ENCODE assay signal across 21 mouse cellular contexts in the genomic region with DNA sequence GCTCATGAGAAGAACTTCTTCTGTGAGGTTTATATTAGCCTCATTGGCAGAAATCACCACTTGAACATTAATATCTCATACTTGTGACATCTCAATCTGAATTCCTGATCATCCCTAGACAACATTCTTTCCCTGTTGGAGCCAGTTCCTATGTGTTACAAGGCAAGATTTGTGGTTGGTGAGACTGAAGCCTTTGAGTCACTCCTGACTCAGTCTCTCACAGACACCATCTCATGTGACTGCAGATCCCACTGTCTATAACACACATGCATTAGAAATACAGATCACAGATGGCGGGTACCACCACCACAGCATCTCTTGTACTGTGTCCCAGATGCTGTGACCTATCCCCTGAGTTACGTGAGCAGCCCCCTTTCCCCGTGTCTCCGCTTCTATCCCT.
DNase-seq lines count a peak whose midpoint lies in the region; ATAC-seq and TF ChIP-seq lines count a peak whose summit lies in the region.
"Had no signal": no experiment of that assay in that cellular context is flagged by ENCODE, and none has a peak within 500 bp of the region (broad histone marks: within the 10 kb centered on the region; RNA-seq: fewer than 3 reads in every experiment).

No protein-coding gene starts in this region.

- DNase-seq in heart, adult 2 months, result no peak
- no peak for DNase-seq in heart, postnatal 0 days (ENCODE audit: low spot score)
- DNase-seq in heart, postnatal 25 days (ENCODE audit: low spot score), result no peak
- peak; percentile 13 for DNase-seq in Muller cell, postnatal 12 days (ENCODE audit: inconsistent ontology term)
- no peak for DNase-seq in midbrain, postnatal 0 days (ENCODE audit: low spot score)
- no peak for DNase-seq in left cerebral cortex, adult 9 months (ENCODE audit: low spot score in 2 of 2)
- DNase-seq: adrenal gland, postnatal 10 days; cerebellum, adult 11-12 months; cerebellum, adult 9-11 months; cerebellum, postnatal 36 days; forebrain, postnatal 0 days; gastrocnemius, postnatal 36 days; kidney, adult 11 months; kidney, adult 9 months had no signal

- H3K27me3 ChIP-seq in heart, embryonic 12.5 days (replicated peaks), result 0 out of 2 replicates have a peak, but pooled peaks cover 3% of the 10 kb centered on the region
- H3K27me3 ChIP-seq in heart, adult 2 months (ENCODE audit: control insufficient read depth, insufficient read depth, low read length), result no peaks in the 10 kb centered on the region
- H3K27me3 ChIP-seq in heart, postnatal 0 days (ENCODE audit: control insufficient read depth, insufficient read depth, low read length), result no peaks in the 10 kb centered on the region
- H3K27me3 ChIP-seq in myocyte (ENCODE audit: control insufficient read depth, insufficient read depth, insufficient read length), result no peaks in the 10 kb centered on the region
- peaks cover 9% of the 10 kb centered on the region; the same call in 1 of the 2 replicates for H3K27me3 ChIP-seq in midbrain, postnatal 0 days (ENCODE audit: insufficient read depth, low read length)
- H3K27me3 ChIP-seq: CH12.LX had no signal

- peaks cover 33% of the 10 kb centered on the region for H3K4me1 ChIP-seq in heart, embryonic 12.5 days (replicated peaks)
- H3K4me1 ChIP-seq in heart, adult 2 months (ENCODE audit: control insufficient read depth, insufficient read depth, low read length), result peaks cover 2% of the 10 kb centered on the region
- peaks cover 26% of the 10 kb centered on the region for H3K4me1 ChIP-seq in heart, postnatal 0 days (ENCODE audit: control insufficient read depth, insufficient read depth)
- H3K4me1 ChIP-seq in midbrain, postnatal 0 days (ENCODE audit: insufficient read depth, low read length), result 0 out of 2 replicates have a peak, but pooled peaks cover 4% of the 10 kb centered on the region

- H3K4me2 ChIP-seq in heart, embryonic 12.5 days, result no peak overlapping the region
- H3K4me2 ChIP-seq in heart, postnatal 0 days (ENCODE audit: low read depth, low read length), result no peak overlapping the region
- H3K4me2 ChIP-seq in myocyte (ENCODE audit: low read depth), result peak overlapping the region; percentile 58
- no peak overlapping the region for H3K4me2 ChIP-seq in midbrain, postnatal 0 days (ENCODE audit: low read depth, low read length, poor library complexity, severe bottlenecking)
- H3K4me2 ChIP-seq: embryonic facial prominence, embryonic 13.5 days; forebrain, embryonic 13.5 days; hindbrain, embryonic 13.5 days had no signal

- H3K9me3 ChIP-seq in heart, embryonic 12.5 days (replicated peaks), result no peaks in the 10 kb centered on the region
- H3K9me3 ChIP-seq in heart, postnatal 0 days (replicated peaks; ENCODE audit: control insufficient read depth, low read length), result no peaks in the 10 kb centered on the region
- H3K9me3 ChIP-seq in midbrain, postnatal 0 days (ENCODE audit: low read length), result no peaks in the 10 kb centered on the region
- H3K9me3 ChIP-seq: embryonic facial prominence, embryonic 13.5 days; forebrain, embryonic 13.5 days; hindbrain, embryonic 13.5 days had no signal

- TF ChIP-seq CTCF in heart, adult 2 months (IDR thresholded peaks at IDR 0.05), result no peak
- no peak for TF ChIP-seq CTCF in heart, postnatal 0 days (IDR thresholded peaks at IDR 0.05; ENCODE audit: low read depth)
- no peak for TF ChIP-seq CTCF in midbrain, postnatal 0 days (IDR thresholded peaks at IDR 0.05)

- no peak for TF ChIP-seq EP300 in heart, adult 2 months (IDR thresholded peaks at IDR 0.05; ENCODE audit: insufficient read depth, low read depth, low read length)
- TF ChIP-seq EP300 in heart, postnatal 0 days (IDR thresholded peaks at IDR 0.05; ENCODE audit: low read depth), result no peak

- H3K4me3 ChIP-seq in heart, embryonic 12.5 days, result no peak overlapping the region
- H3K4me3 ChIP-seq in heart, adult 2 months, result no peak overlapping the region
- no peak overlapping the region for H3K4me3 ChIP-seq in heart, postnatal 0 days (ENCODE audit: low read depth, low read length)
- no peak overlapping the region for H3K4me3 ChIP-seq in myocyte
- no peak overlapping the region for H3K4me3 ChIP-seq in midbrain, postnatal 0 days (ENCODE audit: low read depth, low read length)
- H3K4me3 ChIP-seq: embryonic facial prominence, embryonic 13.5 days; forebrain, embryonic 13.5 days; hindbrain, embryonic 13.5 days had no signal

- H3K9ac ChIP-seq in heart, embryonic 12.5 days, result no peak overlapping the region
- H3K9ac ChIP-seq in heart, adult 2 months (ENCODE audit: low read depth, low read length), result no peak overlapping the region
- no peak overlapping the region for H3K9ac ChIP-seq in heart, postnatal 0 days (replicated peaks; ENCODE audit: low read depth, low read length)
- no peak overlapping the region for H3K9ac ChIP-seq in midbrain, postnatal 0 days (replicated peaks; ENCODE audit: low read length, poor library complexity, severe bottlenecking)
- H3K9ac ChIP-seq: embryonic facial prominence, embryonic 13.5 days; forebrain, embryonic 13.5 days; forebrain, postnatal 0 days; hindbrain, embryonic 13.5 days had no signal

- H3K27ac ChIP-seq in heart, embryonic 12.5 days (ENCODE audit: poor library complexity, severe bottlenecking), result peak overlapping the region; percentile 53
- no peak overlapping the region; the same call in 1 of the 2 replicates for H3K27ac ChIP-seq in heart, adult 2 months
- H3K27ac ChIP-seq in heart, postnatal 0 days (ENCODE audit: low read depth), result 0 out of 2 replicates have a peak overlapping the region, but pooled peaks have one; percentile 6
- no peak overlapping the region for H3K27ac ChIP-seq in midbrain, postnatal 0 days (ENCODE audit: low read depth, low read length)
- H3K27ac ChIP-seq: embryonic facial prominence, embryonic 13.5 days; forebrain, embryonic 13.5 days; hindbrain, embryonic 13.5 days; hindbrain, postnatal 0 days had no signal

- no peaks in the 10 kb centered on the region for H3K36me3 ChIP-seq in heart, embryonic 12.5 days
- peaks cover 7% of the 10 kb centered on the region; the same call in 1 of the 2 replicates for H3K36me3 ChIP-seq in heart, adult 2 months (ENCODE audit: control insufficient read depth, insufficient read depth, low read length)
- no peaks in the 10 kb centered on the region; the same call in 1 of the 2 replicates for H3K36me3 ChIP-seq in heart, postnatal 0 days (replicated peaks; ENCODE audit: control insufficient read depth, insufficient read depth, low read length)
- no peaks in the 10 kb centered on the region for H3K36me3 ChIP-seq in myocyte (ENCODE audit: control insufficient read depth, insufficient read depth)
- no peaks in the 10 kb centered on the region for H3K36me3 ChIP-seq in midbrain, postnatal 0 days (ENCODE audit: insufficient read depth, low read length)
- H3K36me3 ChIP-seq: embryonic facial prominence, embryonic 13.5 days; hindbrain, embryonic 13.5 days had no signal

- no peak for ATAC-seq in heart, embryonic 12.5 days (ENCODE audit: insufficient number of reproducible peaks, low FRiP score)
- ATAC-seq in heart, postnatal 0 days (ENCODE audit: insufficient read depth, low read depth), result no peak
- no peak for ATAC-seq in midbrain, postnatal 0 days (ENCODE audit: low FRiP score)
- ATAC-seq: forebrain, embryonic 13.5 days; forebrain, postnatal 0 days; hindbrain, postnatal 0 days had no signal

- intact Hi-C loops in heart, adult 2 months (cut with DNase I), result loop anchor here (5.0 kb wide), 1 partner anchor 36 kb away; no protein-coding TSS in a partner anchor
- intact Hi-C loops in heart, postnatal 25 days (cut with DNase I), result loop anchor here (5.0 kb wide), 1 partner anchor 39 kb away; no protein-coding TSS in a partner anchor

- 88% methylated on average over 4 of the region's 4 CpGs for WGBS in heart, embryonic 12.5 days
- 91% methylated on average over 4 of the region's 4 CpGs for WGBS in heart, adult 2 months
- WGBS in heart, postnatal 0 days, result 87% methylated on average over 4 of the region's 4 CpGs
- WGBS in midbrain, postnatal 0 days, result 93% methylated on average over 4 of the region's 4 CpGs

- TF ChIP-seq POLR2A in heart, adult 2 months (IDR thresholded peaks at IDR 0.05; ENCODE audit: insufficient read depth, low read depth, low read length), result no peak
- no peak for TF ChIP-seq POLR2A in myocyte (IDR thresholded peaks at IDR 0.05; ENCODE audit: insufficient read length, low read depth)

- H3ac ChIP-seq in myocyte (ENCODE audit: control insufficient read depth, insufficient read length), result no peak overlapping the region

- no peaks in the 10 kb centered on the region for H3K79me2 ChIP-seq in heart, adult 2 months (replicated peaks; ENCODE audit: control insufficient read depth, insufficient read depth, low read length)
- peaks cover 9% of the 10 kb centered on the region for H3K79me2 ChIP-seq in myocyte (ENCODE audit: control insufficient read depth, insufficient read depth)

TF ChIP-seq in myocyte, 11 proteins besides CTCF, POLR2A, EP300 and RAD21:
- TF ChIP-seq USF1 (IDR thresholded peaks at IDR 0.05; ENCODE audit: low read depth) (peak; percentile 18), REST (IDR thresholded peaks at IDR 0.05; ENCODE audit: insufficient read depth, insufficient read length) (no peak), TCF3 (IDR thresholded peaks at IDR 0.05; ENCODE audit: insufficient read length, low read depth) (no peak)

Comparison
In these comparisons a context has a peak if more than half of its experiments do, and no peak if none do; other contexts are left out.
1. H3K27ac ChIP-seq: peak in heart, embryonic 12.5 days (single experiment) and heart, postnatal 0 days (single experiment); none in heart, adult 2 months (single experiment) and midbrain, postnatal 0 days (single experiment).